Mouse (Mus musculus) CH12.LX (cell line): Measurements from ENCODE around the gene 9030025P20Rik. TPM values are rescaled to one million over a fixed set of nuclear protein-coding genes. Genes with fewer than 3 reads are reported as not detected.
A peak's percentile ranks its signal among the peaks of the same experiment; 100 is the strongest.
"Not testable (repeated sequence)": the region's sequence is repeated elsewhere in the genome, so short reads cannot be mapped to it uniquely, and the experiment has no call there.

ENCODE experiments used
- DNase-seq: peaks from one replicate; pipeline ENCODE4 v3.0.0-alpha.2; 2013; ENCODE audit errors: extremely low read depth
- H3K27ac ChIP-seq: 2 replicates; pipeline ENCODE4 v1.5.1; 2012; ENCODE audit warnings: low read depth, mild to moderate bottlenecking, control low read depth, moderate library complexity; ENCODE audit not compliant: insufficient read depth
- H3K27me3 ChIP-seq: replicated peaks from 2 replicates; pipeline ENCODE3; 2012; ENCODE audit warnings: inconsistent platforms
- H3K36me3 ChIP-seq, 2 experiments: replicated peaks in 1 of 2; 2 replicates each; pipeline versions ENCODE3 to v1.6.1; 2012; ENCODE audit warnings: inconsistent platforms in 1 of 2, low read length in 1 of 2, mild to moderate bottlenecking in 1 of 2, mixed read lengths in 1 of 2, moderate library complexity in 1 of 2; ENCODE audit not compliant: control insufficient read depth in 1 of 2, insufficient read depth in 1 of 2
- H3K4me1 ChIP-seq, 2 experiments: 2 replicates each; pipeline ENCODE4 v1.6.1; 2012; ENCODE audit warnings: inconsistent platforms in 1 of 2, moderate library complexity in 1 of 2; ENCODE audit not compliant: insufficient read depth in 2 of 2, control insufficient read depth in 1 of 2
- H3K4me2 ChIP-seq: 2 replicates; pipeline ENCODE4 v1.6.1; 2012; ENCODE audit warnings: low read depth, mild to moderate bottlenecking, control low read depth; ENCODE audit not compliant: poor library complexity, insufficient read depth, severe bottlenecking
- H3K4me3 ChIP-seq, 3 experiments: fragments of 150-350 bp in 1 of 3; sonication (generic) in 1 of 3; replicated peaks in 1 of 3; 2 replicates each; pipeline versions ENCODE3 to v1.5.1; 2011 to 2012; ENCODE audit warnings: low read depth in 2 of 3, low read length in 2 of 3, mild to moderate bottlenecking in 2 of 3, moderate library complexity in 2 of 3, control low read depth in 1 of 3, improper control_type of control experiment in 1 of 3, inconsistent platforms in 1 of 3, mixed read lengths in 1 of 3; ENCODE audit not compliant: poor library complexity in 1 of 3
- H3K79me2 ChIP-seq: replicated peaks from 2 replicates; pipeline ENCODE4 v1.6.1; 2012; ENCODE audit warnings: mild to moderate bottlenecking, moderate library complexity; ENCODE audit not compliant: control insufficient read depth, poor library complexity, insufficient read depth, severe bottlenecking; ENCODE audit errors: extremely low read depth
- H3K9ac ChIP-seq: 2 replicates; pipeline ENCODE4 v1.6.1; 2012; ENCODE audit warnings: low read depth, mild to moderate bottlenecking, control low read depth, moderate library complexity; ENCODE audit not compliant: insufficient read depth
- H3K9me3 ChIP-seq: replicated peaks from 2 replicates; pipeline ENCODE3; 2012; ENCODE audit warnings: low read length, inconsistent platforms, mixed read lengths
- CHD2 ChIP-seq: IDR thresholded peaks from 2 replicates; pipeline ENCODE4 v1.6.1; 2011; ENCODE audit warnings: low read length, improper control_type of control experiment
- CTCF ChIP-seq, 2 experiments: IDR thresholded peaks in 1 of 2; conservative IDR thresholded peaks in 1 of 2; 2 replicates each; pipeline ENCODE4 v1.5.1; 2011 to 2012; ENCODE audit warnings: low read depth in 2 of 2, low read length in 2 of 2, improper control_type of control experiment in 1 of 2, inconsistent platforms in 1 of 2, mild to moderate bottlenecking in 1 of 2, moderate library complexity in 1 of 2
- EP300 ChIP-seq: IDR thresholded peaks from 2 replicates; pipeline ENCODE4 v1.6.1; 2011; ENCODE audit warnings: low read length, improper control_type of control experiment
- ETS1 ChIP-seq: conservative IDR thresholded peaks from 2 replicates; pipeline ENCODE4 v1.6.1; 2012; ENCODE audit warnings: low read depth, mild to moderate bottlenecking, inconsistent platforms, low read length, improper control_type of control experiment, moderate library complexity
- GABPA ChIP-seq: IDR thresholded peaks from 2 replicates; pipeline ENCODE4 v1.6.1; 2012; ENCODE audit warnings: low read depth, low read length, improper control_type of control experiment, inconsistent platforms; ENCODE audit not compliant: insufficient replicate concordance
- HCFC1 ChIP-seq: IDR thresholded peaks from 2 replicates; pipeline ENCODE4 v1.6.1; 2012; ENCODE audit warnings: low read depth, mild to moderate bottlenecking, inconsistent platforms, low read length, improper control_type of control experiment
- IRF4 ChIP-seq: IDR thresholded peaks from 2 replicates; pipeline ENCODE4 v1.6.1; 2014; ENCODE audit warnings: low read depth, mild to moderate bottlenecking, inconsistent platforms, low read length, improper control_type of control experiment
- JUND ChIP-seq: conservative IDR thresholded peaks from 2 replicates; pipeline ENCODE4 v1.6.1; 2011; ENCODE audit warnings: low read depth, low read length, improper control_type of control experiment
- KAT2A ChIP-seq: IDR thresholded peaks from 2 replicates; pipeline ENCODE4 v1.6.1; 2012; ENCODE audit warnings: low read length, improper control_type of control experiment, inconsistent platforms; ENCODE audit not compliant: insufficient replicate concordance
- MAFK ChIP-seq: IDR thresholded peaks from 2 replicates; pipeline ENCODE4 v1.6.1; 2011; ENCODE audit warnings: low read length, improper control_type of control experiment; ENCODE audit not compliant: insufficient replicate concordance
- MAX ChIP-seq: IDR thresholded peaks from 2 replicates; pipeline ENCODE4 v1.6.1; 2011; ENCODE audit warnings: low read length, improper control_type of control experiment
- MAZ ChIP-seq: IDR thresholded peaks from 2 replicates; pipeline ENCODE4 v1.6.1; 2012; ENCODE audit warnings: low read depth, mild to moderate bottlenecking, inconsistent platforms, low read length, improper control_type of control experiment, moderate library complexity
- MXI1 ChIP-seq: IDR thresholded peaks from 2 replicates; pipeline ENCODE4 v1.6.1; 2011; ENCODE audit warnings: mild to moderate bottlenecking, low read depth, low read length, improper control_type of control experiment
- MYC ChIP-seq: IDR thresholded peaks from 2 replicates; pipeline ENCODE4 v1.6.1; 2011; ENCODE audit warnings: low read depth, mild to moderate bottlenecking, improper control_type of control experiment, low read length
- NELFE ChIP-seq: IDR thresholded peaks from 2 replicates; pipeline ENCODE4 v1.6.1; 2011; ENCODE audit warnings: low read depth, low read length, improper control_type of control experiment
- POLR2A ChIP-seq: IDR thresholded peaks from 2 replicates; pipeline ENCODE4 v1.6.1; 2011; ENCODE audit warnings: low read depth, mild to moderate bottlenecking, improper control_type of control experiment, low read length
- POLR2AphosphoS2 ChIP-seq: IDR thresholded peaks from 2 replicates; pipeline ENCODE4 v1.6.1; 2011; ENCODE audit warnings: low read depth, low read length, improper control_type of control experiment
- RAD21 ChIP-seq: IDR thresholded peaks from 2 replicates; pipeline ENCODE4 v1.6.1; 2011; ENCODE audit warnings: low read depth, mild to moderate bottlenecking, low read length, improper control_type of control experiment, moderate library complexity
- RCOR1 ChIP-seq: conservative IDR thresholded peaks from 2 replicates; pipeline ENCODE4 v1.6.1; 2012; ENCODE audit warnings: low read depth, mild to moderate bottlenecking, inconsistent platforms, low read length, improper control_type of control experiment
- SMC3 ChIP-seq: IDR thresholded peaks from 2 replicates; pipeline ENCODE4 v1.6.1; 2011; ENCODE audit warnings: low read depth, low read length, improper control_type of control experiment
- USF1 ChIP-seq: IDR thresholded peaks from 2 replicates; pipeline ENCODE4 v1.6.1; 2014; ENCODE audit warnings: low read depth, mild to moderate bottlenecking, inconsistent platforms, low read length, improper control_type of control experiment
- ZC3H11A ChIP-seq: IDR thresholded peaks from 2 replicates; pipeline ENCODE4 v1.6.1; 2012; ENCODE audit warnings: low read depth, mild to moderate bottlenecking, inconsistent platforms, low read length, improper control_type of control experiment
- ZKSCAN1 ChIP-seq: IDR thresholded peaks from 2 replicates; pipeline ENCODE4 v1.6.1; 2012; ENCODE audit warnings: low read depth, inconsistent platforms, low read length, improper control_type of control experiment, borderline replicate concordance
- ZMIZ1 ChIP-seq: IDR thresholded peaks from 2 replicates; pipeline ENCODE4 v1.6.1; 2012; ENCODE audit warnings: low read depth, mild to moderate bottlenecking, inconsistent platforms, low read length, improper control_type of control experiment
- dilution Hi-C: fragments of 300-500 bp; cut with MboI; formaldehyde crosslinking; loops from 2 replicates; pipeline ENCODE4 v1.14.3; 2020; ENCODE audit warnings: low sequenced_read_pairs; ENCODE audit not compliant: extremely low pct_unique_long_range_greater_than_20kb, extremely low pct_ligation_motif_present
- in situ Hi-C: fragments of 300-500 bp; cut with MboI; formaldehyde crosslinking; loops from 3 replicates; pipeline ENCODE4 v1.14.3; 2019; ENCODE audit warnings: low sequenced_read_pairs, low pct_ligation_motif_present, low pct_unique_long_range_greater_than_20kb, mixed read lengths
- polyA plus RNA-seq: library from polyadenylated mRNA; unstranded; fragments of >175 nt; gene quantifications from 2 replicates; pipeline ENCODE4 v1.2.1, GENCODE M21; 2012; ENCODE audit warnings: low read depth; ENCODE audit not compliant: insufficient read length
- total RNA-seq, 2 experiments: library from RNA; depleted of rRNA; stranded (reverse); fragments of 300-350 nt in 1 of 2; fragments of >200 nt in 1 of 2; gene quantifications; 2 replicates each; pipeline ENCODE4 v1.2.3; 2012 to 2014

The 9030025P20Rik gene
- total and polyA plus RNA-seq, 3 experiments: 6.4 to 7.9 (median 7.5) TPM

GRCm38 (mm10) chr17:14928631-14929030 lies 49.6 kb upstream of the 9030025P20Rik start (continued):
- TF ChIP-seq JUND (0 out of 2 replicates have a peak, but pooled peaks have one; percentile 9), POLR2A (no peak), CHD2 (no peak), GABPA (no peak), ZC3H11A (no peak), ZMIZ1 (no peak), HCFC1 (no peak), NELFE (no peak)

GRCm38 (mm10) chr17:14930697-14931096 lies 47.6 kb upstream of the 9030025P20Rik start:
- Histone ChIP-seq H3K36me3 (no peaks in the 10 kb centered on the region), H3K27me3 (no peaks in the 10 kb centered on the region), H3K4me1 (peaks cover 23 to 39% of the 10 kb centered on the region in 2 experiments), H3K4me2 (no peak overlapping the region), H3K27ac (no peak overlapping the region), H3K9ac (no peak overlapping the region), H3K9me3 (peaks cover 15% of the 10 kb centered on the region), H3K4me3 (no peak overlapping the region), H3K79me2 (no peaks in the 10 kb centered on the region)
- no peak for DNase-seq
- dilution Hi-C loops (no loop called here), in situ Hi-C loops (no loop called here)
- TF ChIP-seq IRF4: no peak
- no peak for TF ChIP-seq MAX
- no peak for TF ChIP-seq RCOR1
- no peak for TF ChIP-seq MAZ
- TF ChIP-seq JUND: no peak
- TF ChIP-seq ZMIZ1: no peak
- no peak for TF ChIP-seq ETS1

- in situ Hi-C loops (no loop called here), dilution Hi-C loops (no loop called here)
- Histone ChIP-seq H3K27ac (no peak overlapping the region), H3K9ac (no peak overlapping the region), H3K36me3 (no peaks in the 10 kb centered on the region)
- TF ChIP-seq CHD2 (no peak), ZC3H11A (no peak), USF1 (no peak), CTCF (conservative IDR thresholded peaks at IDR 0.05 in 1 of 2, IDR thresholded peaks at IDR 0.05 in 1 of 2; ENCODE audit: low read depth in 2 of 2, low read length in 2 of 2) (no peak), MAFK (no peak), ZKSCAN1 (no peak), EP300 (no peak), RAD21 (no peak), ZMIZ1 (no peak), JUND (no peak), KAT2A (no peak), GABPA (no peak), SMC3 (no peak), MYC (no peak), POLR2AphosphoS2 (no peak), MXI1 (no peak)
- TF ChIP-seq, all 38 proteins: peak for 0
- no peak overlapping the region for H3K4me3 ChIP-seq
- H3K9me3 ChIP-seq: peaks cover 15% of the 10 kb centered on the region
- peaks cover 23 to 31% of the 10 kb centered on the region in 2 experiments for H3K4me1 ChIP-seq
- H3K79me2 ChIP-seq: no peaks in the 10 kb centered on the region
- H3K4me2 ChIP-seq: no peak overlapping the region
- H3K27me3 ChIP-seq: no peaks in the 10 kb centered on the region
- DNase-seq: no peak
Measured at GRCm38 (mm10) chr17:14931469-14931868, 46.8 kb upstream of the 9030025P20Rik start.

- H3K79me2 ChIP-seq, H3K27me3 ChIP-seq, H3K4me1 ChIP-seq, H3K27ac ChIP-seq, H3K4me3 ChIP-seq, H3K9ac ChIP-seq, in situ Hi-C loops, H3K36me3 ChIP-seq, dilution Hi-C loops, DNase-seq, H3K4me2 ChIP-seq, H3K9me3 ChIP-seq: not testable (repeated sequence)
Measured at GRCm38 (mm10) chr17:14935280-14935679, 43.0 kb upstream of the 9030025P20Rik start.
